Mouse (Mus musculus) MEL (cell line): ENCODE results near the gene Tmed9. TPM values are rescaled to one million over a fixed set of nuclear protein-coding genes. Genes with fewer than 3 reads are reported as not detected.

Experiments used
- DNase-seq: peaks from one replicate; pipeline ENCODE4 v3.0.0; 2011; ENCODE audit warnings: low read depth, low spot score
- H3K27ac ChIP-seq: 2 replicates; pipeline ENCODE4 v1.5.1; 2012; ENCODE audit warnings: low read depth, mild to moderate bottlenecking, control low read depth, low read length, moderate library complexity; ENCODE audit not compliant: control insufficient read depth
- H3K27me3 ChIP-seq, 2 experiments: fragments of 150-350 bp in 1 of 2; sonication (generic) in 1 of 2; 2 replicates each; pipeline ENCODE4 v1.6.1; 2012; ENCODE audit warnings: low read length in 2 of 2, mild to moderate bottlenecking in 2 of 2, improper control_type of control experiment in 1 of 2, moderate library complexity in 1 of 2; ENCODE audit not compliant: insufficient read depth in 2 of 2, control insufficient read depth in 1 of 2
- H3K36me3 ChIP-seq, 2 experiments: 2 replicates each; pipeline ENCODE4 v1.6.1; 2012 to 2014; ENCODE audit warnings: low read length in 2 of 2, improper control_type of control experiment in 1 of 2, inconsistent platforms in 1 of 2, mild to moderate bottlenecking in 1 of 2; ENCODE audit not compliant: insufficient read depth in 2 of 2, control insufficient read depth in 1 of 2
- H3K4me1 ChIP-seq, 2 experiments: fragments of 150-350 bp in 1 of 2; sonication (generic) in 1 of 2; 2 replicates each; pipeline ENCODE4 v1.6.1; 2012; ENCODE audit warnings: low read length in 2 of 2, improper control_type of control experiment in 1 of 2, mild to moderate bottlenecking in 1 of 2; ENCODE audit not compliant: insufficient read depth in 2 of 2, control insufficient read depth in 1 of 2
- H3K4me3 ChIP-seq, 2 experiments: fragments of 150-350 bp in 1 of 2; sonication (generic) in 1 of 2; 2 replicates each; pipeline ENCODE4 v1.5.1; 2012; ENCODE audit warnings: low read depth in 2 of 2, low read length in 2 of 2, mild to moderate bottlenecking in 2 of 2, moderate library complexity in 2 of 2, control low read depth in 1 of 2, improper control_type of control experiment in 1 of 2; ENCODE audit not compliant: control insufficient read depth in 1 of 2, insufficient read depth in 1 of 2
- H3K79me2 ChIP-seq: 2 replicates; pipeline ENCODE4 v1.6.1; 2012; ENCODE audit warnings: mild to moderate bottlenecking, low read length, moderate library complexity; ENCODE audit not compliant: control insufficient read depth, poor library complexity, insufficient read depth
- H3K9ac ChIP-seq: 2 replicates; pipeline ENCODE4 v1.6.1; 2012; ENCODE audit warnings: low read depth, mild to moderate bottlenecking, control low read depth, low read length, moderate library complexity; ENCODE audit not compliant: control insufficient read depth, poor library complexity, severe bottlenecking
- H3K9me3 ChIP-seq: fragments of 150-350 bp; sonication (generic); replicated peaks from 2 replicates; pipeline ENCODE4 v1.6.1; 2012; ENCODE audit warnings: mild to moderate bottlenecking, low read length, improper control_type of control experiment, moderate library complexity; ENCODE audit not compliant: insufficient read depth
- BHLHE40 ChIP-seq: IDR thresholded peaks from 2 replicates; pipeline ENCODE4 v1.6.1; 2012; ENCODE audit warnings: low read depth, mild to moderate bottlenecking, inconsistent platforms, low read length, improper control_type of control experiment, borderline replicate concordance
- CHD1 ChIP-seq: IDR thresholded peaks from 2 replicates; pipeline ENCODE4 v1.6.1; 2012; ENCODE audit warnings: low read depth, mild to moderate bottlenecking, inconsistent platforms, low read length, improper control_type of control experiment
- CHD2 ChIP-seq: IDR thresholded peaks from 2 replicates; pipeline ENCODE4 v1.6.1; 2011; ENCODE audit warnings: low read length, improper control_type of control experiment
- CTCF ChIP-seq, 3 experiments: IDR thresholded peaks in 2 of 3; conservative IDR thresholded peaks in 1 of 3; 2 replicates each; pipeline ENCODE4 v1.5.1; 2011 to 2012; ENCODE audit warnings: low read length in 3 of 3, low read depth in 2 of 3, mild to moderate bottlenecking in 2 of 3, improper control_type of control experiment in 1 of 3, inconsistent platforms in 1 of 3, mixed read lengths in 1 of 3, moderate library complexity in 1 of 3; ENCODE audit not compliant: control insufficient read depth in 1 of 3, insufficient read depth in 1 of 3, poor library complexity in 1 of 3, severe bottlenecking in 1 of 3
- ELF1 ChIP-seq: IDR thresholded peaks from 2 replicates; pipeline ENCODE4 v1.6.1; 2014; ENCODE audit warnings: low read depth, mild to moderate bottlenecking, inconsistent platforms, low read length, improper control_type of control experiment, moderate library complexity
- EP300 ChIP-seq, 2 experiments: IDR thresholded peaks; 2 replicates each; pipeline ENCODE4 v1.6.1; 2011; ENCODE audit warnings: improper control_type of control experiment in 2 of 2, low read length in 2 of 2, low read depth in 1 of 2, mild to moderate bottlenecking in 1 of 2
- ETS1 ChIP-seq: IDR thresholded peaks from 2 replicates; pipeline ENCODE4 v1.6.1; 2012; ENCODE audit warnings: low read depth, mild to moderate bottlenecking, inconsistent platforms, low read length, improper control_type of control experiment, moderate library complexity
- GABPA ChIP-seq: IDR thresholded peaks from 2 replicates; pipeline ENCODE4 v1.6.1; 2012; ENCODE audit warnings: low read depth, mild to moderate bottlenecking, inconsistent platforms, low read length, improper control_type of control experiment, moderate library complexity
- GATA1 ChIP-seq: IDR thresholded peaks from 2 replicates; pipeline ENCODE4 v1.6.1; 2011; ENCODE audit warnings: low read depth, low read length, improper control_type of control experiment
- HCFC1 ChIP-seq: IDR thresholded peaks from 2 replicates; pipeline ENCODE4 v1.6.1; 2012; ENCODE audit warnings: low read depth, mild to moderate bottlenecking, inconsistent platforms, low read length, improper control_type of control experiment, moderate library complexity
- JUND ChIP-seq: IDR thresholded peaks from 2 replicates; pipeline ENCODE4 v1.6.1; 2011; ENCODE audit warnings: low read depth, mild to moderate bottlenecking, improper control_type of control experiment, low read length
- KAT2A ChIP-seq: conservative IDR thresholded peaks from 2 replicates; pipeline ENCODE4 v1.6.1; 2012; ENCODE audit warnings: low read depth, low read length, improper control_type of control experiment, inconsistent platforms
- MAFK ChIP-seq: IDR thresholded peaks from 2 replicates; pipeline ENCODE4 v1.6.1; 2011; ENCODE audit warnings: low read depth, mild to moderate bottlenecking, low read length, improper control_type of control experiment, borderline replicate concordance
- MAX ChIP-seq: IDR thresholded peaks from 2 replicates; pipeline ENCODE4 v1.6.1; 2011; ENCODE audit warnings: low read length, improper control_type of control experiment
- MAZ ChIP-seq: IDR thresholded peaks from 2 replicates; pipeline ENCODE4 v1.6.1; 2012; ENCODE audit warnings: low read depth, mild to moderate bottlenecking, inconsistent platforms, low read length, improper control_type of control experiment
- MEF2A ChIP-seq: IDR thresholded peaks from 2 replicates; pipeline ENCODE4 v1.6.1; 2014; ENCODE audit warnings: low read depth, mild to moderate bottlenecking, inconsistent platforms, low read length, improper control_type of control experiment; ENCODE audit not compliant: poor library complexity, insufficient replicate concordance, severe bottlenecking; ENCODE audit errors: extremely low read depth
- MXI1 ChIP-seq: IDR thresholded peaks from 2 replicates; pipeline ENCODE4 v1.6.1; 2011; ENCODE audit warnings: mild to moderate bottlenecking, low read depth, low read length, improper control_type of control experiment
- MYB ChIP-seq: IDR thresholded peaks from 2 replicates; pipeline ENCODE4 v1.6.1; 2011; ENCODE audit warnings: mild to moderate bottlenecking, low read depth, low read length, improper control_type of control experiment
- NELFE ChIP-seq: IDR thresholded peaks from 2 replicates; pipeline ENCODE4 v1.6.1; 2011; ENCODE audit warnings: low read depth, low read length, improper control_type of control experiment
- NRF1 ChIP-seq: IDR thresholded peaks from 2 replicates; pipeline ENCODE4 v1.6.1; 2014; ENCODE audit warnings: low read depth, mild to moderate bottlenecking, inconsistent platforms, low read length, improper control_type of control experiment, moderate library complexity; ENCODE audit not compliant: poor library complexity, insufficient read depth, severe bottlenecking
- POLR2A ChIP-seq, 2 experiments: IDR thresholded peaks; 2 replicates each; pipeline ENCODE4 v1.6.1; 2011 to 2012; ENCODE audit warnings: low read length in 2 of 2, mild to moderate bottlenecking in 2 of 2, control low read depth in 1 of 2, improper control_type of control experiment in 1 of 2, low read depth in 1 of 2, moderate library complexity in 1 of 2; ENCODE audit not compliant: control insufficient read depth in 1 of 2, insufficient read depth in 1 of 2, poor library complexity in 1 of 2
- POLR2AphosphoS2 ChIP-seq: IDR thresholded peaks from 2 replicates; pipeline ENCODE4 v1.6.1; 2011; ENCODE audit warnings: low read length, improper control_type of control experiment
- POLR2AphosphoS5 ChIP-seq: IDR thresholded peaks from 2 replicates; pipeline ENCODE4 v1.6.1; 2012; ENCODE audit warnings: low read depth, borderline replicate concordance, mild to moderate bottlenecking, inconsistent platforms, low read length, moderate library complexity, mixed read lengths
- RAD21 ChIP-seq: IDR thresholded peaks from 2 replicates; pipeline ENCODE4 v1.6.1; 2011; ENCODE audit warnings: mild to moderate bottlenecking, low read depth, low read length, improper control_type of control experiment
- RCOR1 ChIP-seq: IDR thresholded peaks from 2 replicates; pipeline ENCODE4 v1.6.1; 2012; ENCODE audit warnings: low read depth, mild to moderate bottlenecking, inconsistent platforms, low read length, improper control_type of control experiment
- SIN3A ChIP-seq: IDR thresholded peaks from 2 replicates; pipeline ENCODE4 v1.6.1; 2012; ENCODE audit warnings: low read length, improper control_type of control experiment, inconsistent platforms
- SMC3 ChIP-seq: IDR thresholded peaks from 2 replicates; pipeline ENCODE4 v1.6.1; 2011; ENCODE audit warnings: low read depth, low read length, improper control_type of control experiment
- TAL1 ChIP-seq: IDR thresholded peaks from 2 replicates; pipeline ENCODE4 v1.6.1; 2012; ENCODE audit warnings: mild to moderate bottlenecking, inconsistent platforms, low read length, moderate library complexity, mixed read lengths
- TBP ChIP-seq: IDR thresholded peaks from 2 replicates; pipeline ENCODE4 v1.8.0; 2011; ENCODE audit warnings: low read depth, low read length, improper control_type of control experiment
- TCF12 ChIP-seq: IDR thresholded peaks from 2 replicates; pipeline ENCODE4 v1.6.1; 2014; ENCODE audit warnings: low read depth, mild to moderate bottlenecking, inconsistent platforms, low read length, improper control_type of control experiment, moderate library complexity
- USF1 ChIP-seq: IDR thresholded peaks from 2 replicates; pipeline ENCODE4 v1.6.1; 2014; ENCODE audit warnings: low read depth, mild to moderate bottlenecking, inconsistent platforms, low read length, improper control_type of control experiment, moderate library complexity
- USF2 ChIP-seq, 2 experiments: IDR thresholded peaks; 2 replicates each; pipeline ENCODE4 v1.6.1; 2011 to 2012; ENCODE audit warnings: improper control_type of control experiment in 2 of 2, low read length in 2 of 2, borderline replicate concordance in 1 of 2, inconsistent platforms in 1 of 2, low read depth in 1 of 2, mild to moderate bottlenecking in 1 of 2; ENCODE audit not compliant: insufficient read depth in 1 of 2
- ZC3H11A ChIP-seq: IDR thresholded peaks from 2 replicates; pipeline ENCODE4 v1.6.1; 2012; ENCODE audit warnings: low read depth, mild to moderate bottlenecking, inconsistent platforms, low read length, improper control_type of control experiment
- ZKSCAN1 ChIP-seq: IDR thresholded peaks from 2 replicates; pipeline ENCODE4 v1.6.1; 2012; ENCODE audit warnings: low read depth, mild to moderate bottlenecking, inconsistent platforms, low read length, improper control_type of control experiment, moderate library complexity
- ZMIZ1 ChIP-seq: IDR thresholded peaks from 2 replicates; pipeline ENCODE4 v1.6.1; 2012; ENCODE audit warnings: low read depth, mild to moderate bottlenecking, inconsistent platforms, low read length, improper control_type of control experiment, moderate library complexity
- ZNF384 ChIP-seq: IDR thresholded peaks from 2 replicates; pipeline ENCODE4 v1.6.1; 2012; ENCODE audit warnings: low read depth, mild to moderate bottlenecking, inconsistent platforms, low read length, improper control_type of control experiment
- polyA plus RNA-seq, 2 experiments: library from polyadenylated mRNA; stranded (reverse) in 1 of 2; unstranded in 1 of 2; fragments of >175 nt in 1 of 2; fragments of >200 nt in 1 of 2; gene quantifications; 2 replicates each; pipeline versions ENCODE4 v1.2.1 to v1.2.4; 2012; ENCODE audit warnings: low replicate concordance in 2 of 2, low read depth in 1 of 2; ENCODE audit not compliant: insufficient read length in 2 of 2, insufficient read depth in 1 of 2, missing spikeins in 1 of 2
- total RNA-seq: library from RNA; depleted of rRNA; stranded (reverse); fragments of 300-350 nt; gene quantifications from 2 replicates; pipeline ENCODE4 v1.2.3, GENCODE M21; 2012

Tmed9 gene
- total and polyA plus RNA-seq, 3 experiments: 218 to 222 TPM; not detected in 1

GRCm38 (mm10) chr13:55592512-55593253 is 19.2 kb downstream of the Tmed9 start:
- Histone ChIP-seq H3K27ac (peak overlapping the region; percentile 61), H3K27me3 (no peaks in the 10 kb centered on the region), H3K9me3 (no peaks in the 10 kb centered on the region), H3K4me3 (peak overlapping the region; percentile 90 to 93), H3K79me2 (peaks cover 15% of the 10 kb centered on the region), H3K9ac (peak overlapping the region; percentile 91), H3K36me3 (peaks cover 8 to 13% of the 10 kb centered on the region in 2 experiments; a peak in 3 of 4 replicates), H3K4me1 (peaks cover 0 to 10% of the 10 kb centered on the region in 2 experiments; a peak in 1 of 4 replicates)
- peak; percentile 98 for DNase-seq
- TF ChIP-seq ETS1: no peak
- TF ChIP-seq MXI1: peak; percentile 87
- TF ChIP-seq KAT2A: peak; percentile 92
- TF ChIP-seq MEF2A: no peak
- no peak for TF ChIP-seq BHLHE40
- TF ChIP-seq SIN3A: peak; percentile 83; the same call in 1 of the 2 replicates
- peak; percentile 97 for TF ChIP-seq NELFE
- peak; percentile 88 for TF ChIP-seq TBP
- TF ChIP-seq SMC3: no peak
- no peak for TF ChIP-seq USF2 (IDR thresholded peaks at IDR 0.05; ENCODE audit: borderline replicate concordance in 1 of 2, insufficient read depth in 1 of 2, low read depth in 1 of 2, low read length in 2 of 2)
- no peak for TF ChIP-seq RAD21
- TF ChIP-seq POLR2A (IDR thresholded peaks at IDR 0.05; ENCODE audit: control insufficient read depth in 1 of 2, insufficient read depth in 1 of 2, low read depth in 1 of 2, low read length in 2 of 2, poor library complexity in 1 of 2): peak; percentile 94 to 96
- no peak for TF ChIP-seq CHD1
- peak; percentile 96 for TF ChIP-seq POLR2AphosphoS2
- no peak for TF ChIP-seq CTCF (IDR thresholded peaks at IDR 0.05 in 2 of 3, conservative IDR thresholded peaks at IDR 0.05 in 1 of 3; ENCODE audit: control insufficient read depth in 1 of 3, insufficient read depth in 1 of 3, low read depth in 2 of 3, low read length in 3 of 3, poor library complexity in 1 of 3, severe bottlenecking in 1 of 3)
- TF ChIP-seq TAL1: no peak
- no peak for TF ChIP-seq ZC3H11A
- no peak for TF ChIP-seq EP300 (IDR thresholded peaks at IDR 0.05; ENCODE audit: low read depth in 1 of 2, low read length in 2 of 2)
- no peak for TF ChIP-seq MAZ
- TF ChIP-seq POLR2AphosphoS5: no peak
- TF ChIP-seq GABPA: no peak
- no peak for TF ChIP-seq ZNF384
- TF ChIP-seq GATA1: 0 out of 2 replicates have a peak, but pooled peaks have one; percentile 21
- TF ChIP-seq USF1: 0 out of 2 replicates have a peak, but pooled peaks have one; percentile 13
- TF ChIP-seq ZKSCAN1: no peak
- TF ChIP-seq HCFC1: peak; percentile 99
- peak; percentile 78 for TF ChIP-seq MAX
- TF ChIP-seq MAFK: no peak
- TF ChIP-seq ZMIZ1: peak; percentile 91
- peak; percentile 76 for TF ChIP-seq ELF1
- TF ChIP-seq RCOR1: no peak
- no peak for TF ChIP-seq JUND
- peak; percentile 93 for TF ChIP-seq NRF1
- peak; percentile 90 for TF ChIP-seq TCF12
- no peak; the same call in 1 of the 2 replicates for TF ChIP-seq MYB
- no peak for TF ChIP-seq CHD2
